Mouse (Mus musculus) CD4-positive naive resting alpha-beta T cell, adult 57 days (primary cell): ENCODE results near the gene Vmn1r74. TPM values are rescaled to one million over a fixed set of nuclear protein-coding genes. Genes with fewer than 3 reads are reported as not detected.

Experiments
- total RNA-seq: library from RNA; stranded (reverse); gene quantifications from one replicate; pipeline ENCODE4 v1.2.4, GENCODE M21; 2023

Vmn1r74 gene
- not detected for total RNA-seq

GRCm38 (mm10) chr7:11833680-11834079 lies at the start of gene Vmn1r74:
Gene Vmn1r74, plus strand, starts transcription at chr7:11833980.

GRCm38 (mm10) chr7:11874330-11874729 lies 40.5 kb downstream of the Vmn1r74 start, which contains the start of gene Vmn1r75:
Gene Vmn1r75, plus strand, starts transcription at chr7:11874630.

Other genes with a start within 250 kb of the Vmn1r74 start
- not detected for gene Zscan4-ps3, start 224.7 kb upstream of the Vmn1r74 start, total RNA-seq
- not detected for gene Vmn1r72, start 153.8 kb upstream of the Vmn1r74 start, total RNA-seq
- gene Vmn1r73, start 103.7 kb upstream of the Vmn1r74 start, total RNA-seq, result not detected
- not detected for gene Vmn1r75, start 40.6 kb downstream of the Vmn1r74 start, total RNA-seq
- gene Vmn1r76, start 104.2 kb downstream of the Vmn1r74 start, total RNA-seq, result not detected
- not detected for gene Vmn1r77, start 202.8 kb downstream of the Vmn1r74 start, total RNA-seq